Mouse (Mus musculus) T-helper 1 cell (primary cell): Measurements from ENCODE around the gene Lcp1.

Experiments used
- in situ Hi-C: fragments of 300-600 bp; cut with MboI, MseI; formaldehyde crosslinking; loops from one replicate; pipeline ENCODE4 v1.15.1; 2025; ENCODE audit warnings: high pct_unique_total_duplicates

Gene Lcp1

GRCm38 (mm10) chr14:75197660-75198059 is 66.8 kb downstream of the Lcp1 start:
- in situ Hi-C loops, result loop anchor here (25.0 kb wide), 1 partner anchor 310 kb away; no protein-coding TSS in a partner anchor

- in situ Hi-C loops, result loop anchor here (10.0 kb wide), 1 partner anchor 919 kb away; no protein-coding TSS in a partner anchor
These were observed 74.6 kb downstream of the Lcp1 start for GRCm38 (mm10) chr14:75205363-75206051.

- in situ Hi-C loops, result loop anchor here (10.0 kb wide), 1 partner anchor 918 kb away; no protein-coding TSS in a partner anchor
These were observed 75.4 kb downstream of the Lcp1 start for GRCm38 (mm10) chr14:75206307-75206706.

GRCm38 (mm10) chr14:75208572-75209151 is 77.8 kb downstream of the Lcp1 start:
- in situ Hi-C loops, result loop anchor here (10.0 kb wide), 1 partner anchor 916 kb away; no protein-coding TSS in a partner anchor

GRCm38 (mm10) chr14:75213752-75214151 is 82.9 kb downstream of the Lcp1 start:
- in situ Hi-C loops, result loop anchor here (10.0 kb wide), 1 partner anchor 531 kb away; no protein-coding TSS in a partner anchor

GRCm38 (mm10) chr14:75218843-75219242 is 87.9 kb downstream of the Lcp1 start:
- in situ Hi-C loops, result loop anchor here (10.0 kb wide), 1 partner anchor 526 kb away; no protein-coding TSS in a partner anchor

- in situ Hi-C loops, result loop anchor here (10.0 kb wide), 1 partner anchor 525 kb away; no protein-coding TSS in a partner anchor
These were observed 88.5 kb downstream of the Lcp1 start for GRCm38 (mm10) chr14:75219250-75219913.

GRCm38 (mm10) chr14:75222386-75222785 is 91.5 kb downstream of the Lcp1 start:
- in situ Hi-C loops, result no loop called here

GRCm38 (mm10) chr14:75227453-75228084 is 96.7 kb downstream of the Lcp1 start:
- in situ Hi-C loops, result no loop called here

GRCm38 (mm10) chr14:75229834-75230233 is 98.9 kb downstream of the Lcp1 start:
- in situ Hi-C loops, result no loop called here

- in situ Hi-C loops, result no loop called here
These were observed 102.2 kb downstream of the Lcp1 start for GRCm38 (mm10) chr14:75233070-75233469.

- in situ Hi-C loops, result no loop called here
These were observed 104.7 kb downstream of the Lcp1 start for GRCm38 (mm10) chr14:75235552-75235951.

GRCm38 (mm10) chr14:75235955-75236635 is 105.2 kb downstream of the Lcp1 start:
- in situ Hi-C loops, result no loop called here

- in situ Hi-C loops, result no loop called here
These were observed 105.7 kb downstream of the Lcp1 start for GRCm38 (mm10) chr14:75236636-75237003.

- in situ Hi-C loops, result no loop called here
These were observed 106.2 kb downstream of the Lcp1 start for GRCm38 (mm10) chr14:75237096-75237495.

- in situ Hi-C loops, result no loop called here
These were observed 107.3 kb downstream of the Lcp1 start for GRCm38 (mm10) chr14:75238054-75238692.

GRCm38 (mm10) chr14:75242087-75242486 is 111.2 kb downstream of the Lcp1 start, which contains the start of gene Cpb2:
TSS of gene Cpb2 (plus strand) at chr14:75242287.
- in situ Hi-C loops, result no loop called here

GRCm38 (mm10) chr14:75246024-75247000 is 115.4 kb downstream of the Lcp1 start:
- in situ Hi-C loops, result no loop called here

GRCm38 (mm10) chr14:75250432-75250831 is 119.5 kb downstream of the Lcp1 start:
- in situ Hi-C loops, result loop anchor here (25.0 kb wide), 1 partner anchor 763 kb away; no protein-coding TSS in a partner anchor
